Mouse (Mus musculus): ENCODE measurements around the gene Pax6. TPM values are rescaled to one million over a fixed set of nuclear protein-coding genes. Genes with fewer than 3 reads are reported as not detected.

Gene Pax6
- polyA plus RNA-seq, 1 experiment = 0.35 TPM

- no peak for TF ChIP-seq USF1 (IDR thresholded peaks at IDR 0.05; ENCODE audit: low read depth)
- TF ChIP-seq CEBPB (IDR thresholded peaks at IDR 0.05; ENCODE audit: low read depth) = no peak
- no peak for TF ChIP-seq MAX (IDR thresholded peaks at IDR 0.05)
- TF ChIP-seq MYOD1 (IDR thresholded peaks at IDR 0.05; ENCODE audit: control insufficient read depth, insufficient read length, low read depth) = no peak
- no peak for TF ChIP-seq FOSL1 (IDR thresholded peaks at IDR 0.05; ENCODE audit: insufficient read depth, low read length, poor library complexity, severe bottlenecking)
- no peak for TF ChIP-seq CTCF (IDR thresholded peaks at IDR 0.05; ENCODE audit: control insufficient read depth, insufficient read depth, insufficient read length)
- TF ChIP-seq MYOG (IDR thresholded peaks at IDR 0.05; ENCODE audit: control insufficient read depth, extremely low read depth, insufficient read length) = no peak
- Histone ChIP-seq H3K36me3 (ENCODE audit: control insufficient read depth, insufficient read depth) (no peaks in the 10 kb centered on the region), H3K4me3 (ENCODE audit: insufficient read depth, poor library complexity, severe bottlenecking) (no peak overlapping the region), H3K27me3 (ENCODE audit: control insufficient read depth, insufficient read depth, insufficient read length) (peaks cover 34% of the 10 kb centered on the region), H3K79me2 (ENCODE audit: control insufficient read depth, insufficient read depth) (no peaks in the 10 kb centered on the region), H3ac (ENCODE audit: control insufficient read depth, insufficient read length, low read depth) (no peak overlapping the region), H3K79me3 (ENCODE audit: low read depth) (no peaks in the 10 kb centered on the region)
These were observed 7.7 kb upstream of the Pax6 start for GRCm38 (mm10) chr2:105660874-105661622.

- H3K36me3 ChIP-seq (ENCODE audit: control insufficient read depth, insufficient read depth) = no peaks in the 10 kb centered on the region
- H3ac ChIP-seq (ENCODE audit: control insufficient read depth, insufficient read length, low read depth) = no peak overlapping the region
- no peaks in the 10 kb centered on the region for H3K79me2 ChIP-seq (ENCODE audit: control insufficient read depth, insufficient read depth)
- peaks cover 39% of the 10 kb centered on the region for H3K27me3 ChIP-seq (ENCODE audit: control insufficient read depth, insufficient read depth, insufficient read length)
- no peak for TF ChIP-seq USF1 (IDR thresholded peaks at IDR 0.05; ENCODE audit: low read depth)
- no peak for TF ChIP-seq MYOD1 (IDR thresholded peaks at IDR 0.05; ENCODE audit: control insufficient read depth, insufficient read length, low read depth)
- TF ChIP-seq CTCF (IDR thresholded peaks at IDR 0.05; ENCODE audit: control insufficient read depth, insufficient read depth, insufficient read length) = no peak
- no peak for TF ChIP-seq MYOG (IDR thresholded peaks at IDR 0.05; ENCODE audit: control insufficient read depth, extremely low read depth, insufficient read length)
- no peak for TF ChIP-seq FOSL1 (IDR thresholded peaks at IDR 0.05; ENCODE audit: insufficient read depth, low read length, poor library complexity, severe bottlenecking)
- TF ChIP-seq MAX (IDR thresholded peaks at IDR 0.05) = no peak
- no peak for TF ChIP-seq CEBPB (IDR thresholded peaks at IDR 0.05; ENCODE audit: low read depth)
- H3K79me3 ChIP-seq (ENCODE audit: low read depth) = no peaks in the 10 kb centered on the region
- no peak overlapping the region for H3K4me3 ChIP-seq (ENCODE audit: insufficient read depth, poor library complexity, severe bottlenecking)
These were observed 7.1 kb upstream of the Pax6 start for GRCm38 (mm10) chr2:105661623-105662066.

GRCm38 (mm10) chr2:105662121-105662520 lies 6.6 kb upstream of the Pax6 start:
- no peak overlapping the region for H3ac ChIP-seq (ENCODE audit: control insufficient read depth, insufficient read length, low read depth)
- no peaks in the 10 kb centered on the region for H3K79me3 ChIP-seq (ENCODE audit: low read depth)
- H3K4me3 ChIP-seq (ENCODE audit: insufficient read depth, poor library complexity, severe bottlenecking) = no peak overlapping the region
- peaks cover 44% of the 10 kb centered on the region for H3K27me3 ChIP-seq (ENCODE audit: control insufficient read depth, insufficient read depth, insufficient read length)
- TF ChIP-seq CTCF (IDR thresholded peaks at IDR 0.05; ENCODE audit: control insufficient read depth, insufficient read depth, insufficient read length) = no peak
- TF ChIP-seq USF1 (IDR thresholded peaks at IDR 0.05; ENCODE audit: low read depth) = no peak
- no peaks in the 10 kb centered on the region for H3K36me3 ChIP-seq (ENCODE audit: control insufficient read depth, insufficient read depth)
- no peaks in the 10 kb centered on the region for H3K79me2 ChIP-seq (ENCODE audit: control insufficient read depth, insufficient read depth)

GRCm38 (mm10) chr2:105662606-105663005 lies 6.1 kb upstream of the Pax6 start:
- H3K4me3 ChIP-seq (ENCODE audit: insufficient read depth, poor library complexity, severe bottlenecking) = no peak overlapping the region
- TF ChIP-seq MYOD1 (IDR thresholded peaks at IDR 0.05; ENCODE audit: control insufficient read depth, insufficient read length, low read depth) = no peak
- TF ChIP-seq FOSL1 (IDR thresholded peaks at IDR 0.05; ENCODE audit: insufficient read depth, low read length, poor library complexity, severe bottlenecking) = no peak
- TF ChIP-seq MYOG (IDR thresholded peaks at IDR 0.05; ENCODE audit: control insufficient read depth, extremely low read depth, insufficient read length) = no peak
- no peak for TF ChIP-seq CEBPB (IDR thresholded peaks at IDR 0.05; ENCODE audit: low read depth)
- no peak for TF ChIP-seq CTCF (IDR thresholded peaks at IDR 0.05; ENCODE audit: control insufficient read depth, insufficient read depth, insufficient read length)
- TF ChIP-seq MAX (IDR thresholded peaks at IDR 0.05) = no peak
- no peak for TF ChIP-seq USF1 (IDR thresholded peaks at IDR 0.05; ENCODE audit: low read depth)
- peaks cover 49% of the 10 kb centered on the region for H3K27me3 ChIP-seq (ENCODE audit: control insufficient read depth, insufficient read depth, insufficient read length)
- no peak overlapping the region for H3ac ChIP-seq (ENCODE audit: control insufficient read depth, insufficient read length, low read depth)
- H3K36me3 ChIP-seq (ENCODE audit: control insufficient read depth, insufficient read depth) = no peaks in the 10 kb centered on the region
- H3K79me2 ChIP-seq (ENCODE audit: control insufficient read depth, insufficient read depth) = no peaks in the 10 kb centered on the region
- H3K79me3 ChIP-seq (ENCODE audit: low read depth) = no peaks in the 10 kb centered on the region

GRCm38 (mm10) chr2:105663101-105663511 lies 5.6 kb upstream of the Pax6 start:
- peaks cover 54% of the 10 kb centered on the region for H3K27me3 ChIP-seq (ENCODE audit: control insufficient read depth, insufficient read depth, insufficient read length)
- H3K4me3 ChIP-seq (ENCODE audit: insufficient read depth, poor library complexity, severe bottlenecking) = no peak overlapping the region
- no peaks in the 10 kb centered on the region for H3K36me3 ChIP-seq (ENCODE audit: control insufficient read depth, insufficient read depth)
- no peak overlapping the region for H3ac ChIP-seq (ENCODE audit: control insufficient read depth, insufficient read length, low read depth)
- no peak for TF ChIP-seq USF1 (IDR thresholded peaks at IDR 0.05; ENCODE audit: low read depth)
- TF ChIP-seq CTCF (IDR thresholded peaks at IDR 0.05; ENCODE audit: control insufficient read depth, insufficient read depth, insufficient read length) = no peak
- TF ChIP-seq CEBPB (IDR thresholded peaks at IDR 0.05; ENCODE audit: low read depth) = no peak
- H3K79me2 ChIP-seq (ENCODE audit: control insufficient read depth, insufficient read depth) = no peaks in the 10 kb centered on the region
- no peaks in the 10 kb centered on the region for H3K79me3 ChIP-seq (ENCODE audit: low read depth)

GRCm38 (mm10) chr2:105664996-105665395 lies 3.7 kb upstream of the Pax6 start:
- Histone ChIP-seq H3K27me3 (ENCODE audit: control insufficient read depth, insufficient read depth, insufficient read length) (peaks cover 67% of the 10 kb centered on the region), H3K36me3 (ENCODE audit: control insufficient read depth, insufficient read depth) (no peaks in the 10 kb centered on the region), H3ac (ENCODE audit: control insufficient read depth, insufficient read length, low read depth) (no peak overlapping the region), H3K4me3 (ENCODE audit: insufficient read depth, poor library complexity, severe bottlenecking) (no peak overlapping the region), H3K79me2 (ENCODE audit: control insufficient read depth, insufficient read depth) (no peaks in the 10 kb centered on the region), H3K79me3 (ENCODE audit: low read depth) (no peaks in the 10 kb centered on the region)
- TF ChIP-seq MAX (IDR thresholded peaks at IDR 0.05) = no peak
- TF ChIP-seq FOSL1 (IDR thresholded peaks at IDR 0.05; ENCODE audit: insufficient read depth, low read length, poor library complexity, severe bottlenecking) = no peak
- no peak for TF ChIP-seq USF1 (IDR thresholded peaks at IDR 0.05; ENCODE audit: low read depth)
- no peak for TF ChIP-seq MYOG (IDR thresholded peaks at IDR 0.05; ENCODE audit: control insufficient read depth, extremely low read depth, insufficient read length)
- no peak for TF ChIP-seq CEBPB (IDR thresholded peaks at IDR 0.05; ENCODE audit: low read depth)
- TF ChIP-seq CTCF (IDR thresholded peaks at IDR 0.05; ENCODE audit: control insufficient read depth, insufficient read depth, insufficient read length) = no peak

Measured in C2C12 (cell line).